Mouse (Mus musculus): Measurements from ENCODE around the gene Uspl1. TPM values are rescaled to one million over a fixed set of nuclear protein-coding genes. Genes with fewer than 3 reads are reported as not detected.

Gene Uspl1
- polyA plus RNA-seq, 1 experiment from 2014 or later = 57.5 TPM

- Histone ChIP-seq H3K4me1 (ENCODE audit: control insufficient read depth, insufficient read depth, low read length) (no peaks in the 10 kb centered on the region), H3K9ac (ENCODE audit: low read length) (no peak overlapping the region), H3K9me3 (replicated peaks; ENCODE audit: control insufficient read depth, low read length) (no peaks in the 10 kb centered on the region), H3K36me3 (ENCODE audit: control insufficient read depth, insufficient read depth, low read length) (no peaks in the 10 kb centered on the region), H3K27me3 (replicated peaks; ENCODE audit: control insufficient read depth, insufficient read depth, low read length) (no peaks in the 10 kb centered on the region), H3K27ac (ENCODE audit: low read depth, low read length) (no peak overlapping the region), H3K4me3 (ENCODE audit: low read depth, low read length) (no peak overlapping the region), H3K4me2 (ENCODE audit: low read length) (no peak overlapping the region)
- WGBS = 91% methylated on average over 3 of the region's 3 CpGs
- no peak for DNase-seq (ENCODE audit: low spot score)
- no peak for ATAC-seq
Measured at GRCm38 (mm10) chr5:149252303-149252702, 68.2 kb downstream of the Uspl1 start.

- Histone ChIP-seq H3K4me2 (ENCODE audit: low read length) (no peak overlapping the region), H3K9ac (ENCODE audit: low read length) (no peak overlapping the region), H3K27ac (ENCODE audit: low read depth, low read length) (no peak overlapping the region), H3K36me3 (ENCODE audit: control insufficient read depth, insufficient read depth, low read length) (no peaks in the 10 kb centered on the region), H3K27me3 (replicated peaks; ENCODE audit: control insufficient read depth, insufficient read depth, low read length) (no peaks in the 10 kb centered on the region), H3K4me1 (ENCODE audit: control insufficient read depth, insufficient read depth, low read length) (peaks cover 4% of the 10 kb centered on the region; the same call in 1 of the 2 replicates), H3K9me3 (replicated peaks; ENCODE audit: control insufficient read depth, low read length) (no peaks in the 10 kb centered on the region), H3K4me3 (ENCODE audit: low read depth, low read length) (no peak overlapping the region)
- ATAC-seq (no peak), DNase-seq (ENCODE audit: low spot score) (no peak)
- WGBS = 69% methylated on average over 2 of the region's 2 CpGs
Measured at GRCm38 (mm10) chr5:149253491-149253890, 69.3 kb downstream of the Uspl1 start.

GRCm38 (mm10) chr5:149255522-149255921, 71.4 kb downstream of the Uspl1 start:
- H3K36me3 ChIP-seq (ENCODE audit: control insufficient read depth, insufficient read depth, low read length) = no peaks in the 10 kb centered on the region

GRCm38 (mm10) chr5:149257518-149258281, 73.5 kb downstream of the Uspl1 start:
- Histone ChIP-seq H3K36me3 (ENCODE audit: control insufficient read depth, insufficient read depth, low read length) (no peaks in the 10 kb centered on the region), H3K4me1 (ENCODE audit: control insufficient read depth, insufficient read depth, low read length) (peaks cover 8% of the 10 kb centered on the region; the same call in 1 of the 2 replicates), H3K27ac (ENCODE audit: low read depth, low read length) (no peak overlapping the region), H3K9ac (ENCODE audit: low read length) (no peak overlapping the region), H3K4me2 (ENCODE audit: low read length) (no peak overlapping the region), H3K9me3 (replicated peaks; ENCODE audit: control insufficient read depth, low read length) (no peaks in the 10 kb centered on the region), H3K4me3 (ENCODE audit: low read depth, low read length) (no peak overlapping the region), H3K27me3 (replicated peaks; ENCODE audit: control insufficient read depth, insufficient read depth, low read length) (no peaks in the 10 kb centered on the region)
- WGBS = 63% methylated on average over 14 of the region's 14 CpGs
- DNase-seq (ENCODE audit: low spot score) (peak; percentile 16), ATAC-seq (peak; percentile 50; the same call in 1 of the 2 replicates)

More at GRCm38 (mm10) chr5:149255522-149255921, 71.4 kb downstream of the Uspl1 start:
- Histone ChIP-seq H3K4me3 (ENCODE audit: low read depth, low read length) (no peak overlapping the region), H3K4me2 (ENCODE audit: low read length) (no peak overlapping the region), H3K4me1 (ENCODE audit: control insufficient read depth, insufficient read depth, low read length) (peaks cover 8% of the 10 kb centered on the region; the same call in 1 of the 2 replicates), H3K9me3 (replicated peaks; ENCODE audit: control insufficient read depth, low read length) (no peaks in the 10 kb centered on the region), H3K27me3 (replicated peaks; ENCODE audit: control insufficient read depth, insufficient read depth, low read length) (no peaks in the 10 kb centered on the region), H3K9ac (ENCODE audit: low read length) (no peak overlapping the region), H3K27ac (ENCODE audit: low read depth, low read length) (no peak overlapping the region)
- 82% methylated on average over 2 of the region's 2 CpGs for WGBS
- DNase-seq (ENCODE audit: low spot score) = no peak
- no peak for ATAC-seq

- Histone ChIP-seq H3K27me3 (replicated peaks; ENCODE audit: control insufficient read depth, insufficient read depth, low read length) (no peaks in the 10 kb centered on the region), H3K4me2 (ENCODE audit: low read length) (peak overlapping the region; percentile 14; the same call in 1 of the 2 replicates), H3K9ac (ENCODE audit: low read length) (no peak overlapping the region), H3K36me3 (ENCODE audit: control insufficient read depth, insufficient read depth, low read length) (no peaks in the 10 kb centered on the region), H3K4me3 (ENCODE audit: low read depth, low read length) (no peak overlapping the region), H3K4me1 (ENCODE audit: control insufficient read depth, insufficient read depth, low read length) (peaks cover 8% of the 10 kb centered on the region; the same call in 1 of the 2 replicates), H3K27ac (ENCODE audit: low read depth, low read length) (peak overlapping the region; percentile 46; the same call in 1 of the 2 replicates), H3K9me3 (replicated peaks; ENCODE audit: control insufficient read depth, low read length) (no peaks in the 10 kb centered on the region)
- DNase-seq (ENCODE audit: low spot score) (peak; percentile 34), ATAC-seq (no peak)
- 52% methylated on average over 16 of the region's 16 CpGs for WGBS
Measured at GRCm38 (mm10) chr5:149259093-149259492, 74.9 kb downstream of the Uspl1 start.

- ATAC-seq (no peak), DNase-seq (ENCODE audit: low spot score) (no peak)
- Histone ChIP-seq H3K27me3 (replicated peaks; ENCODE audit: control insufficient read depth, insufficient read depth, low read length) (no peaks in the 10 kb centered on the region), H3K27ac (ENCODE audit: low read depth, low read length) (no peak overlapping the region), H3K4me3 (ENCODE audit: low read depth, low read length) (no peak overlapping the region), H3K4me2 (ENCODE audit: low read length) (no peak overlapping the region), H3K9ac (ENCODE audit: low read length) (no peak overlapping the region), H3K4me1 (ENCODE audit: control insufficient read depth, insufficient read depth, low read length) (peaks cover 8% of the 10 kb centered on the region; the same call in 1 of the 2 replicates), H3K9me3 (replicated peaks; ENCODE audit: control insufficient read depth, low read length) (no peaks in the 10 kb centered on the region), H3K36me3 (ENCODE audit: control insufficient read depth, insufficient read depth, low read length) (no peaks in the 10 kb centered on the region)
- 73% methylated on average over 7 of the region's 7 CpGs for WGBS
Measured at GRCm38 (mm10) chr5:149261449-149261848, 77.3 kb downstream of the Uspl1 start.

- 60% methylated on average over 6 of the region's 6 CpGs for WGBS
- no peaks in the 10 kb centered on the region for H3K27me3 ChIP-seq (replicated peaks; ENCODE audit: control insufficient read depth, insufficient read depth, low read length)
- no peak overlapping the region for H3K27ac ChIP-seq (ENCODE audit: low read depth, low read length)
- H3K4me1 ChIP-seq (ENCODE audit: control insufficient read depth, insufficient read depth, low read length) = peaks cover 8% of the 10 kb centered on the region; the same call in 1 of the 2 replicates
- no peak for ATAC-seq
- H3K9ac ChIP-seq (ENCODE audit: low read length) = no peak overlapping the region
- no peak overlapping the region for H3K4me3 ChIP-seq (ENCODE audit: low read depth, low read length)
- H3K9me3 ChIP-seq (replicated peaks; ENCODE audit: control insufficient read depth, low read length) = no peaks in the 10 kb centered on the region
- no peak overlapping the region for H3K4me2 ChIP-seq (ENCODE audit: low read length)
- no peak for DNase-seq (ENCODE audit: low spot score)
- H3K36me3 ChIP-seq (ENCODE audit: control insufficient read depth, insufficient read depth, low read length) = no peaks in the 10 kb centered on the region
Measured at GRCm38 (mm10) chr5:149261866-149262265, 77.7 kb downstream of the Uspl1 start.

- WGBS = 62% methylated on average over 4 of the region's 4 CpGs
- Histone ChIP-seq H3K27ac (ENCODE audit: low read depth, low read length) (no peak within 1 kb of the TSS), H3K4me3 (ENCODE audit: low read depth, low read length) (no peak within 1 kb of the TSS), H3K4me1 (ENCODE audit: control insufficient read depth, insufficient read depth, low read length) (no peaks in the 10 kb centered on the region), H3K9ac (ENCODE audit: low read length) (no peak within 1 kb of the TSS), H3K36me3 (ENCODE audit: control insufficient read depth, insufficient read depth, low read length) (no peaks in the 10 kb centered on the region), H3K4me2 (ENCODE audit: low read length) (no peak within 1 kb of the TSS), H3K27me3 (replicated peaks; ENCODE audit: control insufficient read depth, insufficient read depth, low read length) (no peaks in the 10 kb centered on the region), H3K9me3 (replicated peaks; ENCODE audit: control insufficient read depth, low read length) (no peaks in the 10 kb centered on the region)
- no peak for DNase-seq (ENCODE audit: low spot score)
- ATAC-seq = no peak
Measured at GRCm38 (mm10) chr5:149264405-149264804, 80.3 kb downstream of the Uspl1 start, which contains the start of gene Alox5ap. Gene Alox5ap (plus strand): TSS chr5:149264767.

GRCm38 (mm10) chr5:149264878-149265279, 80.7 kb downstream of the Uspl1 start:
- H3K4me2 ChIP-seq (ENCODE audit: low read length) = no peak overlapping the region
- DNase-seq (ENCODE audit: low spot score) (no peak), ATAC-seq (no peak)
- H3K9ac ChIP-seq (ENCODE audit: low read length) = no peak overlapping the region
- no peaks in the 10 kb centered on the region for H3K27me3 ChIP-seq (replicated peaks; ENCODE audit: control insufficient read depth, insufficient read depth, low read length)
- H3K36me3 ChIP-seq (ENCODE audit: control insufficient read depth, insufficient read depth, low read length) = no peaks in the 10 kb centered on the region
- H3K4me1 ChIP-seq (ENCODE audit: control insufficient read depth, insufficient read depth, low read length) = no peaks in the 10 kb centered on the region
- no peak overlapping the region for H3K27ac ChIP-seq (ENCODE audit: low read depth, low read length)
- no peak overlapping the region for H3K4me3 ChIP-seq (ENCODE audit: low read depth, low read length)
- H3K9me3 ChIP-seq (replicated peaks; ENCODE audit: control insufficient read depth, low read length) = no peaks in the 10 kb centered on the region
- 56% methylated on average over 6 of the region's 6 CpGs for WGBS
